Mouse (Mus musculus) right cerebral cortex, postnatal 25 days (tissue): Measurements from ENCODE around the gene Kpna2.
A peak's percentile ranks its signal among the peaks of the same experiment; 100 is the strongest.
"Not testable (repeated sequence)": the region's sequence is repeated elsewhere in the genome, so short reads cannot be mapped to it uniquely, and the experiment has no call there.

ENCODE experiments used
- DNase-seq: peaks from one replicate; pipeline ENCODE4 v3.0.0; 2022

Kpna2 gene

GRCm38 (mm10) chr11:107017339-107017886 lies 18.1 kb upstream of the Kpna2 start:
- DNase-seq: no peak

GRCm38 (mm10) chr11:107016893-107017292 lies 17.6 kb upstream of the Kpna2 start:
- DNase-seq: no peak

- DNase-seq: not testable (repeated sequence)
These were observed 16.3 kb upstream of the Kpna2 start for GRCm38 (mm10) chr11:107015535-107016187.

- DNase-seq: no peak
These were observed 15.4 kb upstream of the Kpna2 start for GRCm38 (mm10) chr11:107014597-107015309.

- no peak for DNase-seq
These were observed 14.8 kb upstream of the Kpna2 start for GRCm38 (mm10) chr11:107014020-107014585.

- DNase-seq: peak; percentile 99
These were observed 13.1 kb upstream of the Kpna2 start for GRCm38 (mm10) chr11:107012324-107013017.

- DNase-seq: no peak
These were observed 12.5 kb upstream of the Kpna2 start for GRCm38 (mm10) chr11:107011669-107012323.

- DNase-seq: no peak
These were observed 11.8 kb upstream of the Kpna2 start for GRCm38 (mm10) chr11:107011171-107011570.

GRCm38 (mm10) chr11:107010447-107010846 lies 11.1 kb upstream of the Kpna2 start:
- DNase-seq: no peak

GRCm38 (mm10) chr11:107005538-107005937 lies 6.2 kb upstream of the Kpna2 start:
- no peak for DNase-seq

- DNase-seq: no peak
These were observed 2.7 kb upstream of the Kpna2 start for GRCm38 (mm10) chr11:107001760-107002675.

GRCm38 (mm10) chr11:106999949-107000513 lies 690 bp upstream of the Kpna2 start:
- no peak for DNase-seq

- peak; percentile 19 for DNase-seq
These were observed 640 bp downstream of the Kpna2 start for GRCm38 (mm10) chr11:106998651-106999150.

GRCm38 (mm10) chr11:106997976-106998375 lies 1.4 kb downstream of the Kpna2 start:
- no peak for DNase-seq

- DNase-seq: not testable (repeated sequence)
These were observed 2.8 kb downstream of the Kpna2 start for GRCm38 (mm10) chr11:106996492-106996891.

GRCm38 (mm10) chr11:106994246-106995085 lies 4.9 kb downstream of the Kpna2 start:
- DNase-seq: no peak

GRCm38 (mm10) chr11:106987384-106987783 lies 12.0 kb downstream of the Kpna2 start:
- no peak for DNase-seq

- DNase-seq: not testable (repeated sequence)
These were observed 13.2 kb downstream of the Kpna2 start for GRCm38 (mm10) chr11:106985979-106986604.

- DNase-seq: no peak
These were observed 17.0 kb downstream of the Kpna2 start for GRCm38 (mm10) chr11:106982351-106982750.
